Mouse (Mus musculus) neural tube, postnatal 0 days (tissue): Measurements from ENCODE around the gene Man2c1. TPM values are rescaled to one million over a fixed set of nuclear protein-coding genes. Genes with fewer than 3 reads are reported as not detected.

Experiments
- polyA plus RNA-seq: library from polyadenylated mRNA; unstranded; fragments of >200 nt; fragmentation: Nextera tagmentation; extraction: Ambion mirVana; gene quantifications from 2 replicates; pipeline ENCODE4 v1.2.1, GENCODE M21; 2015

The Man2c1 gene
- polyA plus RNA-seq, result 64.4 and 70.1 TPM in 2 replicates

GRCm38 (mm10) chr9:57130577-57131433 is at the start of gene Man2c1:
Gene Man2c1, plus strand, starts transcription at chr9:57130690.

GRCm38 (mm10) chr9:57148144-57148878 is 17.8 kb downstream of the Man2c1 start, which contains the start of gene Neil1:
Gene Neil1, minus strand, starts transcription at chr9:57148305.

GRCm38 (mm10) chr9:57158013-57158470 is 27.6 kb downstream of the Man2c1 start, which contains the start of gene Commd4:
Gene Commd4, minus strand, starts transcription at chr9:57158331.

Other genes with a start within 250 kb of the Man2c1 start
- gene Snx33, start 202.3 kb upstream of the Man2c1 start, polyA plus RNA-seq, result 2.2 and 2.4 TPM in 2 replicates
- gene Imp3, start 193.2 kb upstream of the Man2c1 start, polyA plus RNA-seq, result 75.1 and 81.8 TPM in 2 replicates
- gene Snupn, start 179.8 kb upstream of the Man2c1 start, polyA plus RNA-seq, result 21.9 and 23.8 TPM in 2 replicates
- gene Ptpn9, start 135.8 kb upstream of the Man2c1 start, polyA plus RNA-seq, result 24.4 and 26.9 TPM in 2 replicates
- 12.5 and 12.6 TPM in 2 replicates for gene Sin3a, start 58.6 kb upstream of the Man2c1 start, polyA plus RNA-seq
- gene Neil1, start 17.6 kb downstream of the Man2c1 start, polyA plus RNA-seq, result 6.8 and 7.1 TPM in 2 replicates
- gene Commd4, start 27.6 kb downstream of the Man2c1 start, polyA plus RNA-seq, result 159 and 169 TPM in 2 replicates
- gene Trcg1, start 105.9 kb downstream of the Man2c1 start, polyA plus RNA-seq, result not detected in 2 replicates
- gene 1700017B05Rik, start 131.9 kb downstream of the Man2c1 start, polyA plus RNA-seq, result 5.3 and 6.6 TPM in 2 replicates